Mouse (Mus musculus) ovary, postnatal 10 days (tissue): ENCODE measurements around the gene Wdr76.
"Not testable (repeated sequence)": the region's sequence is repeated elsewhere in the genome, so short reads cannot be mapped to it uniquely, and the experiment has no call there.

Experiments used
- DNase-seq: peaks from one replicate; pipeline ENCODE4 v3.0.0; 2022; ENCODE audit warnings: low spot score

The Wdr76 gene

DNA sequence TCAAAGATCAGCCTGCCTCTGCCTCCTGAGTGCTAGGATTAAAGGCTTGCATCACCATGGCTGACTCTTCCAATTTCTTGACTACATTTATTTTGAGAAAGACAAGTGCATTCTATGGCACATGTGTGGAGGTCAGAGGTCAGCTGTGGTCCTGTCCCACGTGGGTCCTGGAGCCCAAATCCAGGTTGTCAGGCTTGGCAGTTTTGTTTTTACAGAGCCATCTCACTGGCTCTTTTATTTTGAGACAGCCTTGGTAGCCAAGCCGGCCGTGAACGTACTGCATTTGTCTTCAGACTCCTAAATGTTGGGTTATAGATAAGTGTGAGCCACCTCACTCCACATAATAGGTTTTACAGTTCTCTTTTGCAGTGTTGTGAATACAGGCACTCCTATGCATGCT, 12.2 kb downstream of the Wdr76 start:
- not testable (repeated sequence) for DNase-seq

DNA sequence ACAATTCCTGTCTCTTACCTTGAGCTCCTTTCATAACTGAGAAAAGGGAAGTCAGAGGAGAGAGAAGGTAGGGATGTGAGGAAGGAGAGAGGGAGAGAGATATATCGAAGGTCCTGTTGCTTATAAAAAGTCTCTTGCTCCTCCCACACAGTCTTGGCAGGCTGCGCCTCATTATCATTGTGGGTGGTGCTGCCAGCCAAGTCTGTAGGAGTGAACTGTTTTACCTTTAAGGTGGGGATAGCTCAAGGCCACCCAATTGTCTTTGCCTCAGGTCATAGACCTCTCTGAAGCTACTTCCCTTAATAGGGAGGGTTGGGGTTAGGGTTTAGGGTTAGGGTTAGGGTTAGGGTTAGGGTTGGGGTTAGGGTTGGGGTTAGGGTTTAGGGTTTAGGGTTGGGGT, 15.5 kb downstream of the Wdr76 start:
- no peak for DNase-seq

DNA sequence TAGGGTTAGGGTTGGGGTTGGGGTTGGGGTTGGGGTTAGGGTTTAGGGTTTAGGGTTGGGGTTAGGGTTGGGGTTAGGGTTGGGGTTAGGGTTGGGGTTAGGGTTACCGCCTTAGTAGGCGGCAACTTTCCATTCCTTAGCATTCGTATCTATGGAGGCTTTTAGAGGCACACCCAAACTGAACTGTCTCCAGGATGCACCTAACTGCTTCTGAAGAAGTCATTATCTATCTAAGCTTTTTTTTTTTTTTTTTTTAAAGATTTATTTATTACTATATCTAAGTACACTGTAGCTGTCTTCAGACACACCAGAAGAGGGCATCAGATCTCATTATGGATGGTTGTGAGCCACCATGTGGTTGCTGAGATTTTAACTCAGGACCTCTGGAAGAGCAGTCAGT, 16.3 kb downstream of the Wdr76 start:
- not testable (repeated sequence) for DNase-seq

DNA sequence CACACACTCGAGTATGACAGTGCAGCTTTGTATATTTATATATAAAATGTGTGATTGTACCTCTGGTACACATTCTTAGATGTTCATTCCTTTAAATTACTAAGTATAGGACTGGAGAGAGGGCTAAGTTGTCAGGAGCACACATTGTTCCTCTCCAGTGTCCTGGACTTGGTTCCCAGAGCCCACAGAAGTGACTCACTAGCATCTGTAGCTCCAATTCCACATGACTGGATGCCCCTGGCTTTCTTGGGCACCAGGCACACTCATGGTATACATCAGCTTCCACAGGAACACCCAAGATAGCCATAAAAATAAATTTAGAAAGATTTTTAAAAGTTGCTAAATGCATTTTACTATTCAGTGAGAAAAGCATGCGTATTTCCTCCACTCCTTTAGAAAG, 18.5 kb downstream of the Wdr76 start:
- DNase-seq = no peak

DNA sequence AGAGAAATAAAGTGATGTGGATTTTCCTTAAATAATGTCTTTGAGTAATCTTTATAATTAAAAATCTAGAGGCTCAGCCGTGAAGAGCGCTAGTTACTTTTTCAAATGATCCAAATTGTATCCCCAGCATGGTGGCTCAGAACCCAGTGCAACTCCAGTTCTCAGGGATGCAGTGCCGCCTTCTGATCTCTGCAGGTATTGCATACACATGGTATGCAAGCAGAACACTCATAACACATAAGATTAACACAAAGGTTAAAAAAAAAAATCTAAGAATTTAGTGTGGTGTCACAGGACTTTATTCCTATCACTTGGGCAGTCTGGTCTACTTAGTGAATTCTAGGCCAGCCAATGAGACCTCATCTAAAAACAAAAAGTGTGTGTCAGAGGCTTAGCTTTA, 38.3 kb downstream of the Wdr76 start:
- DNase-seq = no peak

DNA sequence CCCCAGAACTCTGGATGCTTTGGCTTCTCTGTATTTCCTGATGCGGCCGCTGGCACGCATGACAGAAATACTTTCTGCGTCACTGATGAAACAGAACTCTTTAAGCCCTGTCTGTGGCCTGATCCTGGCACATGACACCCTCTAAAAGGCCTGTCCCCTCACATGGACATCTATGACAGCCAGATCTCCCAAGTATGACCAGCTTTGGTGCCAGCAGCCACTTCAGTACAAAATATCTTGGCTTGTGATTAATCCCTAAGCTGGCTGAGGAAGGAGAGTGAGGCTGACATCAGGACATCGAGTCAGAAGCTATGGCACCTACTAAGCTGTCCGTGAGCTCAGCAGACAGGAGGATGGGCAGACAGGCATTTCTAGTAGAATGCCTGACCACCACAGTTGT, 43.1 kb downstream of the Wdr76 start:
- DNase-seq = no peak

DNA sequence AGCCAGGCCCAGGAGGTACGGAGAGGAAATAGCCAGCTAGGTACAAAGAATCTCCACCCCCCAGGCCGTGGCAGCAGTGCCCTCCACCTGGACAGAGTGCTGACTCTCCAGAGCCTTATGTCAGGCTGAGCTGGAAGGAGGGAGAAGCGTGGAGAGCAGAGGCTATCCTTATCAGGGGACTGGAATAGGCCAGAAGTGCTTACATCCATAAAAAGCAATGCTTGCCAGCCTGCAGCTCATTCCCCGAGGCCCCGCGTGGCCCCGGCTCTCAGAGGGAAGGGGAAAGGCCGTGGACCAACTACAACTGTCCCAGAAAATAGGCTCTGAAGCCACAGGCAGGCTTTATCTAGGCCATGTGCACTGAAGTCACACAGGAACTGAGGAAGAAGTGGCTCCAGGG, 44.7 kb downstream of the Wdr76 start:
- no peak for DNase-seq

DNA sequence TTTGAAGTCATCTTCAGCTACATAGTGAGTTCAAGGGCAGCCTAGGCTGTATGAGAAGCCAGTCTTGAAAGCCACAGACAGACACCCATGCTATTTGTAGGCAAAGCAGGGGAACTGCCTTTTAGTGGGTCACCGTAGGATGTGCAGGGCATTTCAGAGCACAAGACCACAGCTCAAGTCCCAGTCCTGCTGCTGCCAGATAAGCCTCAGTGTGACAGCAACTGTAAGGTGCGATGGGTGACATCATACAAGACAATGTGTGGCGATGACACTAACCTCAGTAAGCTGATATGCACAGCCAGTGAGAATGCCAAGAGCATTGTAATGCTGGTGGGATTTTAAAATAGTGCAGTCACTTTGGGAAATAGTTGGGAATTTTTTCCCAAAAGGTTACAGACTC, 56.6 kb downstream of the Wdr76 start:
- DNase-seq = no peak

DNA sequence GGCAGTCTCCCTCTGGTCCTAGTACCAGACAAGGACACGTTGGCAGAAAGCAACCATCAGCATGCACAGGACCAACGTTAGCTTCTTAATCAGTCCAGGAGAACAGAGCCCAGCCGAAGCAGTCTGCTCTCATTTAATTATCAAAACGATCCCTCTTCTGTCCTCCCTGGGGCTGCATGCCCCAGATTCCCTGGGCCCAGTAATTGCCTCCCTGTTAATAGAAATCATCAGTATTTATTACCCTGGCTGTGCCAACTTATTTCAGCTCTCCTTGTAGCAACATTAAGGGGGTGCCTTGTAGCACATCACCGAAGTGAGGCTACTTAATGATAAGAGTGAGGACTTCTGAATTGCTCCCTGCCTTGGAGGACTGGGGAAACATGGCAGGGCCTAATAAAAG, 59.4 kb downstream of the Wdr76 start:
- DNase-seq = no peak

DNA sequence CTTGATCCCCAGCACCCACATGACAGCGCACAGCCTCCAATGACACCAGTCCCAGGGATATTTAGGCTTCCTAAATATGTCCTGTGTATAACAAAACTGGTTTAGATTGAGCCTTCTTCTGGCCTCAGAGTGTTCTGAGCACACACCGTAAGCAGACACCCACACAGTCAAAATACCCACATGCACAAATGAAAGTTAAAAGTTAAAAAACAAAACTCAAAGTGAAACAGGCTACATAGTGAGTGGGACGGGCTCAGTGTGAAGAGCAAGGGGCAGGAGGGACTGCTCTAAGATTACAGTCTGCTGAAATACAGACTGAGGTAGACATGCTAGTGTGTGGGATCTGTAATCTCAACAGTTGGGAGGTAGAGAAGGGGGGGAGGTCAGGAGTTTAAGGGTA, 63.5 kb downstream of the Wdr76 start:
- no peak for DNase-seq

DNA sequence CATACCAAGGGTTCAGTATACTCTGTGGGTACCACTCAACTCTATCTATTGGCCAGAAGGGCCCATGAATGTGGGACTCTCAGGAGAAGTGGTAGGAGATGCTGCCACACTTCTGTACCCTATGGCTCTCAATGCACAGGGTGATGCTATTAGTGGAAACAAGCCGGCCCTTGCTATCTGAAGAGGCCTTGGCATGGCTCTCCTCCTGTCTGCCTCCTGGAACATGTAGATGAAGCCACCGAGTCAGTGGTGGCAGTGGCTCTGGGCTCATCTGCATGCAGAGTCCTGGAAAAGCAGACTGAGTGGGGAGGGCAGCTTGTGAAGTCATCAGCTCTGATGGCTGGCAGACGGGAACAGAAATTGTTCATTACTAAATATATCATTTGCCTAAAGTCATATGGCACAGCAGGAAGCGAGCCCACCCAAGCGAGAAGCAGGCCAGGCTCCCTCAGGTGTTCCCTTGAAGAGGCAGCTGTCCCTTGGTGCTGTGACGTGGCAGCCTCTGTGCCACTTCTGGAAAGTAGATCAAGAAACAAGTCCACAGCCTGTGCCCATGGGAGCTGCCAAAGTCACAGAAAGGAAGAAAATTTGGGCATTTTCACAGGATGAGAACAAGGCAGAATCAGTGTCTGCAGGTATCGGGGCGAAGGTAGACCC, 64.6 kb downstream of the Wdr76 start:
- no peak for DNase-seq

DNA sequence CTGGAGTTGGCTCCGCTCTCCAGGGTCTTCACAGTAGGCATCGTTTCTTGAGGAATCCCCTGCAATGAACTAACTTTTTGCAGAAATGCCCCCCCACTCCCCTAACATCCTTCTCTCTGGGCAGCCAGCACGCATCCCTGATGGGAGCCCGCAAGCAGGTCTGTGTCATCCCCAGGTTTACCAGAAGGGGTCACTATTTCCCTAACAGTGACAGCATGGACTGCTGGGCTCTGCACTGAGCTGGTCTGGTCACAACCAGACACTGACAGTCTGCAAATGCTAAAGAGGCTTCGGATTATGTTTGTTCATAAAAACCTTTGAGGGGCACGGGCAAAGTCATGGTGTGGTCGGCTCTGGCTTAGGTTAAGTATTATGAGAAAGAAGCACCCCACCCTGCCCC, 65.3 kb downstream of the Wdr76 start:
- peak; percentile 58 for DNase-seq

DNA sequence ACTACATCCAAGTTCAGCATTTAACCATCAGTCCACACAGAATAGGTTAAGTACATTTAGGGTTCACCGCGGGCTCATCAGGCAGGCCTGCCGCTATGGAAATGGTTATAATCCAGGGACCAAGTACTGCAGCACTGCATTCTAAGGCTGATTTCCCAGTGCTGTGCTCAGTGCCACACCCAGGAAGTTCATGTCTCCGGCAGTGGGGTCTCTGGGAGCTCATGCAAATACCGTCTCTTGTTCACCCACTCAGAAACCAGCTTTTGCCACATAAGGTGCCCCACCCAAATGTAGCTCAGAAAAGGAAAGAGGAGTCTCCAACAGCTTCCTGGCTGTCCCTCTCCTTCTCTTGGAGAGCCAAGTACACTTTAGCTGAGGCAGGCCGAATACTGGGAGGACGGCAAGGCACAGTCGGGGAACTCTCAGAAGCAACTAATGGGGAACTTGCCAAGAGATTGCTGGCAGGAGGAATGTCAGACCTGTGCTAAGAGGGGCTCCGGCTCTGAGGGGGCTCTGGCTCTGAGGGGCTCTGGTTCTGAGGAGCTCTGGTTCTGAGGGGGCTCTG, 67.6 kb downstream of the Wdr76 start:
- DNase-seq = no peak

DNA sequence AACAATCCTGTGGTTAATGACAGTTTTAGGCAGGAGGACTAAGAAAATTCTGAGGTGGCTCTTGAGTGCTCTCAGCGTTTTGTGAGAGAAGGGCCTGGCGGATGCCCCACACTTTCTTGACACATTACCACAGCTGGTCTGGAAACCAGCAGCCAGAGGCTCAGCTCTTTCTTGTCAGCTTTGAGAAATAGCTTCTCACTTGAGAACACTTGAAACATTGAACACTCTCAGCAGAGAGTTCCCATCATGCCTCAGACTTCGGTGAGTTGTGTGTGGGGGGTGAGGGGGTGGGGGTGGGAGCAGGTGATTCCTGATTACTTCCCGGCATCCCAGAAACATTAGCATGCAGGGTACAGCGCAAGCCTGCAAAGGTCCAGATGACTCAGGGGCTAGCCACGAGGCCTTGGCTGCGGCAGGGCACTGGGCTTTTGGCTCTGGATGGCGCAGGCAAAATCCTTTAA, 69.2 kb downstream of the Wdr76 start:
- no peak for DNase-seq

DNA sequence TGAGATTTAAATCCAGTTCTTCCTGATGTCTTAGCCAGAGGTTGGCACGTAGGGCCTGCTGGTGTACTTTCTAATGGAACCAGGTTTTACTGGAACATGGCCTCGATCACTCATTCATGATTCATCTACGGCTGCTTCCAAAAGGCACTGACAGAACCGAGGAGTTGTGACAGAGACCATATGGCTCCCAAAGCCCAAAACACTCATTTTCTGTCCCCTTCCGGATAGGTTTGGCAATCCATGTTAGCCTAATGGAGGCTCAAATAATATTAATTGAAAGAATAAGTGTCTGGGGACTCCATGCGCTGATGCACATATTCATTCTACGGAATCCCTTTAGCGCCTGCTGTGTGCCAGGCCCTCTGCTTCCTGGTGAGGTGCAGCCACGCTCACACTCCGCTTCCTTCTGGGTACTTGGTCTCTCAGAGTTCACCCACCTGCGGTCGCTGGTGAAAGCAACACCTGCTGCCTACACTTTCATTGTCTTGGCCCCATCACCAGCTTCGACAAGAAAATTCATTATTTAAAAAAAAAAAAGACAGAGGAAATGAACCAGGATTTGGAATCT, 76.4 kb downstream of the Wdr76 start:
- DNase-seq = no peak

DNA sequence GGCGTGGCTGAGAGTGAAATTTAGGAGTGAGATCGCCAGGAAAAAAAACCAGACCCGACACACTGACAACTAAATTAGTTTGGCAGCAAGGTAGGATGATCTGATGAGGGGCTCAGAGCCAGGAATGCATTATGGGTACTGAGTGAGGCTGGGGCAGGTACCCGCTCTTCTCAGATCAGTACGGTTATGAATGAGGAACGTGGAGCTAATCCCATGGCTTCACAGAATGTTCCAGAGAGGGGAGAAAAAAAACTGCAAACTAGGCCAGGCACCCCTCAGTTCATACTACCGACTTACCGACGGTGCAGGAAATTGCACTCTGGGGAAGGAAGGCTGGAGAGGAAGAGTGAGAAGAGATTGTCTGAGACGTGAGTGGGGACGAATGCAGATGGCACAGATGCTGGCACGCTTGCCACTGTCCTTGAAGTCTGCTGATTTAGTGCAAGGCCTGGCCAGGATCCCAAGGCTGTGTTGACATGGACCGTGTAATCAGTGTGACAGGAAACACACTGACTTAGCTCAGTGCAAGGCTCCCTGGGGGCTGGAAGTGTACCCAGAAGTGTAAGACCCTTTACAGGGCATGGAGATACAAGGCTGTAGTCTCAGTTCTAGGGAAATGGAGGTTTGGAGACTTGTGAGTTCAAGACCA, 77.1 kb downstream of the Wdr76 start:
- no peak for DNase-seq

DNA sequence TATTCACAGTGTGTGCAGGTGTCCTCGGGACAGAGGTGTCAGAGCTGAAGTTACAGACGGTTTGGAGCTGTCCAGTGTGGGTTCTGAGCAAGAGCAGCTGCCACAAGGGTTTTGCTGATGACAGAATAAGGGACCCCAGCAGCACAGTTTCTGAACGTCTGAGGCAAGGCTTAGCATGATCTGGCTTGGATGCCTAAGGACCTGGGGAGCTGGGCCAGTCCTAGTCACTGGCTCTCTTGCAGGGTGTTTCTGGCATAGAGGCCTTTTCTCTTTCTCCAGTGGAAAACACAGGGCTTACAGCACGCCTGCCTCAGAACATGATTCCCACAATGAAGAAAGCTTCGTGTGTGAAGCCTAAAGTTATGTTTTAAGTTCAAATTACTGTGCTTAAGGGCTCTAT, 78.2 kb downstream of the Wdr76 start:
- no peak for DNase-seq

DNA sequence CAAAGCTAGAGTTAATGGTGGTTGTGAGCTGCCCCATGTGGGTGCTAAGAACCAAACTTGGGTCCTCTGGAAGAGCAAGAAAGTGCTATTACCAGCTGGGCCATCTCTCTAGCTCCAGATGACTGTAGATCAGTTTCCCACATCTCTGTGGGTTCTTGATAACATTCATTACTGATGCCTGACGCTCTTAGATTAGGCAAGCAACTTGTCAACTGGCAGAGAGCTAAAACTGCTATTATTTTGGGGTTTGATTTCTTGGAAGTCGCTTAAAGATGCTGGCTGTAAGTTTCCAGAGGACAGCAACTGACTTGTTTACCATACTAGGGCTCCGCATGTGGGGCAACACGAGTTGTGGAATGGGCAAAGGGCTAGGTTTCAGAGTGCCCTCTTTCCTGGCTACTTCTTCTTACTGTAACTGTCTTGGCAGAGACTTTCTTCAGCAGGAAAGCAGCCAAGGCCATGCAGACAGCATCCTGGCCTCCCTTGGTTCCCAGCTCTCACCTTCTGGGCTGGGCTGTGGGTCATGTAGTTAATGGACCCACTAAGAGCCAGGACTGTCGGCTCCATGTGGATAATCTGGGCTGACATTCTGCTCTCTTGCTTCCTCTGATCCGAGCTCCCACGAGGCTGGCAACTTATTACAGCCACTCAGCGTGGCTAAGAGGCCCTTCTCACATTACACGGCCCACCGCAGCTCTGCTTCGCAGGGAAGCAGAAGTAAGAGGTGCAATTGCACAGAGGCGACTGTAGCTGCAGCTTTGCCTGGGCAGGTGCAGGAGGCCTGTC, 81.2 kb downstream of the Wdr76 start:
- DNase-seq = no peak

DNA sequence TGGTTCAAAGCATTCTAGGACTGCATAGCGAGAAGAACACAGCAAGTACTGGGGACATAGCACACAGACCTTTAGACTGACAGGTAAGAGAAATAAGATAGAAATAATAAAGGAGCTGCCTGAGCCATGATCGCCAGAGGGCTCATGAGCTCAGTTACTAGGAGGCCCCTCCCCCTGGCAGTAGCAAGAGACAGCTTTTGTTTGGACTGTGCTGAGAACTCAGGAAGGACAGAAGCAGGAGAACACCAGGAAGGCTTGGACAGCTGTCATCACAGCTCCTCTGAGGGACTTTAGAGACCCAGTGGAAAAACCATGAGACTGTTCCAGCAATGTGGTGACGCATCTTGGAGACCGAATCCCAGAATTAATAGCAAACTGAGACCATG, 81.8 kb downstream of the Wdr76 start:
- no peak for DNase-seq

DNA sequence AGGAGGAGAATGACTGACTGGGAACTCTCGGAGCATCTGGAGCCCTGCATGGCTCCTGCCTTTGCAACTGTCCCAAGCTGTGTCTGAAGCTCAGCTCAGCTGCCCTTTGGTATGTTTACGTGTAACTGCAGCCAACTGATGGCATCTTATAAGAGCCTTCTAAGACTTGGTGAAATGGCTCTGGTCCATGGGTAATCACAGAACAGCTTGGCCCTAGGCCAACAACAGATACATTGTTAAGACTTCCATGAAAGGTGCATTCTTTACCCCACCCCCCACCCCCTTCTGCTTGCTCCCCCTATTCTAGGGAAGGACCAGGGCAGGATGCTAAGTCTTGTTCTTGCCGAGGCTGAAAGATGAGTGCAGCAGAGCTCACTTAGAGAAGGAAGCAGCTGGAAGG, 87.6 kb downstream of the Wdr76 start:
- DNase-seq = no peak
